Mouse (Mus musculus): Measurements from ENCODE around the gene Chrng.

GRCm38 (mm10) chr1:87226409-87227159 lies 22.1 kb downstream of the Chrng start:
- TF ChIP-seq GATA1 (IDR thresholded peaks at IDR 0.05; ENCODE audit: low read length) = no peak
- TF ChIP-seq TAL1 (IDR thresholded peaks at IDR 0.05; ENCODE audit: low read length) = no peak
